Mouse (Mus musculus): Measurements from ENCODE around the gene Glrx5. TPM values are rescaled to one million over a fixed set of nuclear protein-coding genes. Genes with fewer than 3 reads are reported as not detected.

Glrx5 gene
- total and polyA plus RNA-seq, 2 experiments from 2014 or later, result 35.8 to 185 TPM

- DNase-seq (ENCODE audit: low spot score) (no peak), ATAC-seq (ENCODE audit: low FRiP score) (no peak)
- H3K4me3 ChIP-seq (ENCODE audit: low read depth, low read length), result no peak overlapping the region
- H3K36me3 ChIP-seq (ENCODE audit: insufficient read depth, low read length), result no peaks in the 10 kb centered on the region
- H3K9ac ChIP-seq (replicated peaks; ENCODE audit: low read length, poor library complexity, severe bottlenecking), result no peak overlapping the region
- no peak overlapping the region for H3K4me2 ChIP-seq (ENCODE audit: low read depth, low read length, poor library complexity, severe bottlenecking)
- H3K27me3 ChIP-seq (ENCODE audit: insufficient read depth, low read length), result no peaks in the 10 kb centered on the region
- TF ChIP-seq CTCF (IDR thresholded peaks at IDR 0.05), result no peak
- 98% methylated on average over 9 of the region's 9 CpGs for WGBS
- no peaks in the 10 kb centered on the region for H3K4me1 ChIP-seq (ENCODE audit: insufficient read depth, low read length)
- no peak overlapping the region for H3K27ac ChIP-seq (ENCODE audit: low read depth, low read length)
- H3K9me3 ChIP-seq (ENCODE audit: low read length), result no peaks in the 10 kb centered on the region
Measured at GRCm38 (mm10) chr12:105022776-105023175, 9.7 kb upstream of the Glrx5 start.

GRCm38 (mm10) chr12:105025271-105025946 is 7.1 kb upstream of the Glrx5 start:
- Histone ChIP-seq H3K27ac (ENCODE audit: low read depth, low read length) (no peak overlapping the region), H3K9ac (replicated peaks; ENCODE audit: low read length, poor library complexity, severe bottlenecking) (no peak overlapping the region), H3K4me1 (ENCODE audit: insufficient read depth, low read length) (no peaks in the 10 kb centered on the region; the same call in 1 of the 2 replicates), H3K4me3 (ENCODE audit: low read depth, low read length) (no peak overlapping the region), H3K36me3 (ENCODE audit: insufficient read depth, low read length) (peaks cover 3% of the 10 kb centered on the region; the same call in 1 of the 2 replicates), H3K9me3 (ENCODE audit: low read length) (no peaks in the 10 kb centered on the region), H3K27me3 (ENCODE audit: insufficient read depth, low read length) (no peaks in the 10 kb centered on the region), H3K4me2 (ENCODE audit: low read depth, low read length, poor library complexity, severe bottlenecking) (no peak overlapping the region)
- WGBS, result 47% methylated on average over 8 of the region's 8 CpGs
- peak; percentile 85 for DNase-seq (ENCODE audit: low spot score)
- ATAC-seq (ENCODE audit: low FRiP score), result no peak
- peak; percentile 84 for TF ChIP-seq CTCF (IDR thresholded peaks at IDR 0.05)

DNA sequence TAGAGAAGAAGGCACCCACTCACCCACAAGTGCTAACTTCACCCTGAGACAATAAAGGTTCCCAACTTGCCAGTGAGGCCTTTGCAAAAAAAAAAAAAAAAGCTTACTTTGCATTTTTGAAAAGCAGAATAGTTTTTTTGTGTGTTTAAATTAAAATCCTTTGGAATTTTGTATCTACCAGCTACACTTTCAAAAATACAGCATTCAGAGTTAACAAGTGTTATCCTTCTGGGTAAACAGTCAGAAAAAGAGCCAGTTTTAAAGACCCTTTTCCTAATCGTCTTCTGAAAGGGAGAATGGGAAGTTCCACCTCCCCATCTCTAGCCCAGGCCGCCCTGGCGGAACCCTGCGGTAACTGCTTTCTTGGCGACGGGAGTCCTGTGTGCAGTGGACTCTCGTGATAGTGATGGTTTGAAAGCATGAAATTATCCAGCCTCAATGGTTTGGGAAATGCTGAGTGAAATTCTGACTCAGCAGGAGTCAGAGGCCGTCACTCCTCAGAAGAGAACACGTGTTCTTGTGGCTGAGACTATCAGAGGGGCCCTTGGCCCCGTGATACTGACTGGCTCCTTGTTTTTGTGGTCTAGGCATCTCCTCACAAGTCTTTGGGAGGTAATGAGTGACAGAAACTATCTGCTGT is 6.4 kb upstream of the Glrx5 start:
- Histone ChIP-seq H3K36me3 (ENCODE audit: insufficient read depth, low read length) (peaks cover 3% of the 10 kb centered on the region; the same call in 1 of the 2 replicates), H3K4me1 (ENCODE audit: insufficient read depth, low read length) (no peaks in the 10 kb centered on the region; the same call in 1 of the 2 replicates), H3K27ac (ENCODE audit: low read depth, low read length) (no peak overlapping the region), H3K4me3 (ENCODE audit: low read depth, low read length) (no peak overlapping the region), H3K27me3 (ENCODE audit: insufficient read depth, low read length) (no peaks in the 10 kb centered on the region), H3K4me2 (ENCODE audit: low read depth, low read length, poor library complexity, severe bottlenecking) (no peak overlapping the region), H3K9ac (replicated peaks; ENCODE audit: low read length, poor library complexity, severe bottlenecking) (no peak overlapping the region), H3K9me3 (ENCODE audit: low read length) (no peaks in the 10 kb centered on the region)
- TF ChIP-seq CTCF (IDR thresholded peaks at IDR 0.05), result no peak
- 50% methylated on average over 10 of the region's 10 CpGs for WGBS
- ATAC-seq (ENCODE audit: low FRiP score) (no peak), DNase-seq (ENCODE audit: low spot score) (no peak)

DNA sequence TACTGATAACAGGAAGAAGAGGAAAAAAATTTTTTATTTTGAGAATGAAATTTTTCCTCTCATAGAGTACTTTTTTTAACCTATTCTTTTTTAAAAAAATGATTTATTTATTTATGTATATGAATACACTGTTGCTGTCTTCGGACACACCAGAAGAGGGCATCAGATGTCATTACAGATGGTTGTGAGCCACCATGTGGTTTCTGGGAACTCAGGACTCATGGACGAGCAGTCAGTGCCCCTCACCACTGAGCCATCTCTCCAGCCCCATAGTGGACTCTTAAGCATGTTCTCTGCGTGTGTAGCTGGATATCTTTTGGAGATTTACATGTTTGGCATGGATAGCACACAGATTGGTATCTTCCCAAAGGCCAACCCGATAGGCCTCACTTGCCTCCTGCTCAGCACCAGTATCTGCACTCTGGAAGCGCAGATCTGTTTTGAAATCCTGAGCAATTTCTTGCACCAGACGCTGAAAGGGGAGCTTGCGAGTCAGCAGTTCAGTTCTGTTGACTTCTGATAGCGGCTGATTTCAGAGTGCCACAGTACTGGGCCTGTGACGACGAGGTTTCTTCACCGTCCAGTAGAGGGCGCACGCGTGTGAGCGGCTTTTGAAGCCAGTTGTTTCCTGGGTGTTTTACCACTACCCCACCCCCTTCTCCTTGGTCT is 5.0 kb upstream of the Glrx5 start:
- DNase-seq (ENCODE audit: low spot score), result peak; percentile 54
- Histone ChIP-seq H3K4me2 (ENCODE audit: low read depth, low read length, poor library complexity, severe bottlenecking) (no peak overlapping the region), H3K4me1 (ENCODE audit: insufficient read depth, low read length) (no peaks in the 10 kb centered on the region; the same call in 1 of the 2 replicates), H3K9ac (replicated peaks; ENCODE audit: low read length, poor library complexity, severe bottlenecking) (no peak overlapping the region), H3K36me3 (ENCODE audit: insufficient read depth, low read length) (peaks cover 3% of the 10 kb centered on the region; the same call in 1 of the 2 replicates), H3K4me3 (ENCODE audit: low read depth, low read length) (no peak overlapping the region), H3K27ac (ENCODE audit: low read depth, low read length) (no peak overlapping the region), H3K27me3 (ENCODE audit: insufficient read depth, low read length) (no peaks in the 10 kb centered on the region), H3K9me3 (ENCODE audit: low read length) (no peaks in the 10 kb centered on the region)
- no peak for ATAC-seq (ENCODE audit: low FRiP score)
- TF ChIP-seq CTCF (IDR thresholded peaks at IDR 0.05), result peak; percentile 68
- 37% methylated on average over 15 of the region's 15 CpGs for WGBS

GRCm38 (mm10) chr12:105029890-105030289 is 2.6 kb upstream of the Glrx5 start:
- Histone ChIP-seq H3K9me3 (ENCODE audit: low read length) (no peaks in the 10 kb centered on the region), H3K27ac (ENCODE audit: low read depth, low read length) (no peak overlapping the region), H3K9ac (replicated peaks; ENCODE audit: low read length, poor library complexity, severe bottlenecking) (no peak overlapping the region), H3K36me3 (ENCODE audit: insufficient read depth, low read length) (peaks cover 3% of the 10 kb centered on the region; the same call in 1 of the 2 replicates), H3K4me1 (ENCODE audit: insufficient read depth, low read length) (peaks cover 14% of the 10 kb centered on the region; the same call in 1 of the 2 replicates), H3K4me3 (ENCODE audit: low read depth, low read length) (no peak overlapping the region), H3K4me2 (ENCODE audit: low read depth, low read length, poor library complexity, severe bottlenecking) (no peak overlapping the region), H3K27me3 (ENCODE audit: insufficient read depth, low read length) (no peaks in the 10 kb centered on the region)
- DNase-seq (ENCODE audit: low spot score) (no peak), ATAC-seq (ENCODE audit: low FRiP score) (no peak)
- no peak for TF ChIP-seq CTCF (IDR thresholded peaks at IDR 0.05)
- WGBS, result 82% methylated on average over 9 of the region's 9 CpGs
